In genomic region chr9:66691683-66692305, GRCm38 (mm10) we compare ENCODE assay signal across 12 mouse cellular contexts. TPM values are rescaled to one million over a fixed set of nuclear protein-coding genes. Genes with fewer than 3 reads are reported as not detected.
DNase-seq lines count a peak whose midpoint lies in the region; ATAC-seq and TF ChIP-seq lines count a peak whose summit lies in the region.
"Had no signal": no experiment of that assay in that cellular context is flagged by ENCODE, and none has a peak within 500 bp of the region (broad histone marks: within the 10 kb centered on the region; RNA-seq: fewer than 3 reads in every experiment).

No protein-coding gene starts in this region.

- H3K4me3 ChIP-seq in gastrocnemius, adult 2 months: no peak overlapping the region
- H3K4me3 ChIP-seq in liver, postnatal 0 days (ENCODE audit: low read depth, low read length): no peak overlapping the region
- no peak overlapping the region for H3K4me3 ChIP-seq in liver, embryonic 12.5 days
- no peak overlapping the region for H3K4me3 ChIP-seq in MEL (ENCODE audit: control insufficient read depth in 1 of 2, insufficient read depth in 1 of 2, low read depth in 2 of 2, low read length in 2 of 2)
- no peak overlapping the region for H3K4me3 ChIP-seq in stomach, postnatal 0 days (ENCODE audit: low read depth, low read length)
- H3K4me3 ChIP-seq: hindbrain, embryonic 10.5 days had no signal

- DNase-seq in gastrocnemius, adult 2 months: no peak
- DNase-seq in gastrocnemius, postnatal 36 days: no peak
- DNase-seq in liver, postnatal 0 days: no peak
- peak; percentile 37 for DNase-seq in MEL (ENCODE audit: low read depth, low spot score)
- no peak for DNase-seq in stomach, postnatal 0 days (ENCODE audit: low spot score)
- no peak for DNase-seq in adrenal gland, adult 8-10 months
- DNase-seq in spleen, adult 18-20 months: no peak
- DNase-seq: layer of hippocampus, adult 9-11 months; lung, postnatal 14 days had no signal

- no peak for TF ChIP-seq POLR2A in MEL (IDR thresholded peaks at IDR 0.05; ENCODE audit: control insufficient read depth in 1 of 2, insufficient read depth in 1 of 2, low read depth in 1 of 2, low read length in 2 of 2, poor library complexity in 1 of 2)

- H3K79me2 ChIP-seq in MEL (ENCODE audit: control insufficient read depth, insufficient read depth, low read length, poor library complexity): no peaks in the 10 kb centered on the region

- TF ChIP-seq CTCF in gastrocnemius, adult 2 months (IDR thresholded peaks at IDR 0.05): peak; percentile 41
- peak; percentile 42 for TF ChIP-seq CTCF in liver, postnatal 0 days (IDR thresholded peaks at IDR 0.05; ENCODE audit: low read depth)
- TF ChIP-seq CTCF in MEL (IDR thresholded peaks at IDR 0.05 in 2 of 3, conservative IDR thresholded peaks at IDR 0.05 in 1 of 3; ENCODE audit: control insufficient read depth in 1 of 3, insufficient read depth in 1 of 3, low read depth in 2 of 3, low read length in 3 of 3, poor library complexity in 1 of 3, severe bottlenecking in 1 of 3): peak in 2 of 3 experiments; percentile 5 to 66; a peak in 3 of 6 replicates
- TF ChIP-seq CTCF in stomach, postnatal 0 days (IDR thresholded peaks at IDR 0.05; ENCODE audit: low read depth): peak; percentile 61

- ATAC-seq in liver, postnatal 0 days: no peak
- ATAC-seq in liver, embryonic 12.5 days: no peak
- 0 out of 2 replicates have a peak, but pooled peaks have one; percentile 59 for ATAC-seq in stomach, postnatal 0 days (ENCODE audit: low FRiP score, low TSS enrichment)

- H3K36me3 ChIP-seq in liver, postnatal 0 days (replicated peaks; ENCODE audit: insufficient read depth, low read length): no peaks in the 10 kb centered on the region
- no peaks in the 10 kb centered on the region for H3K36me3 ChIP-seq in liver, embryonic 12.5 days
- no peaks in the 10 kb centered on the region for H3K36me3 ChIP-seq in MEL (ENCODE audit: control insufficient read depth in 1 of 2, insufficient read depth in 2 of 2, low read length in 2 of 2)
- H3K36me3 ChIP-seq in stomach, postnatal 0 days (ENCODE audit: control insufficient read depth, insufficient read depth, low read length): no peaks in the 10 kb centered on the region
- H3K36me3 ChIP-seq: hindbrain, embryonic 10.5 days had no signal

- peak; percentile 63 for TF ChIP-seq RAD21 in MEL (IDR thresholded peaks at IDR 0.05; ENCODE audit: low read depth, low read length)

- WGBS in liver, postnatal 0 days (ENCODE audit: insufficient replicate concordance): 79% methylated on average over 4 of the region's 4 CpGs
- WGBS in liver, embryonic 12.5 days (ENCODE audit: insufficient replicate concordance): 68% methylated on average over 4 of the region's 4 CpGs
- WGBS in stomach, postnatal 0 days: 83% methylated on average over 4 of the region's 4 CpGs

- no peak overlapping the region for H3K4me2 ChIP-seq in liver, postnatal 0 days (ENCODE audit: low read depth, low read length)
- H3K4me2 ChIP-seq in liver, embryonic 12.5 days: no peak overlapping the region
- H3K4me2 ChIP-seq in stomach, postnatal 0 days (replicated peaks; ENCODE audit: low read depth): no peak overlapping the region

- no peak overlapping the region for H3K27ac ChIP-seq in gastrocnemius, adult 2 months
- H3K27ac ChIP-seq in liver, postnatal 0 days (ENCODE audit: low read depth): no peak overlapping the region
- no peak overlapping the region for H3K27ac ChIP-seq in liver, embryonic 12.5 days
- no peak overlapping the region for H3K27ac ChIP-seq in MEL (ENCODE audit: control insufficient read depth, low read depth, low read length)
- H3K27ac ChIP-seq in stomach, postnatal 0 days (replicated peaks): no peak overlapping the region
- H3K27ac ChIP-seq: hindbrain, embryonic 10.5 days had no signal

- H3K27me3 ChIP-seq in liver, postnatal 0 days (ENCODE audit: insufficient read depth, low read length): no peaks in the 10 kb centered on the region
- no peaks in the 10 kb centered on the region; the same call in 1 of the 2 replicates for H3K27me3 ChIP-seq in liver, embryonic 12.5 days (replicated peaks)
- peaks cover 2 to 7% of the 10 kb centered on the region in 2 experiments; a peak in 2 of 4 replicates for H3K27me3 ChIP-seq in MEL (ENCODE audit: control insufficient read depth in 1 of 2, insufficient read depth in 2 of 2, low read length in 2 of 2)
- H3K27me3 ChIP-seq in stomach, postnatal 0 days (ENCODE audit: control insufficient read depth, insufficient read depth, low read length): no peaks in the 10 kb centered on the region

- TF ChIP-seq EP300 in liver, postnatal 0 days (IDR thresholded peaks at IDR 0.05; ENCODE audit: low read depth): no peak
- no peak for TF ChIP-seq EP300 in MEL (IDR thresholded peaks at IDR 0.05; ENCODE audit: low read depth in 1 of 2, low read length in 2 of 2)
- no peak for TF ChIP-seq EP300 in stomach, postnatal 0 days (optimal IDR thresholded peaks at IDR 0.05)

- 0 out of 2 replicates have a peak, but pooled peaks cover 2% of the 10 kb centered on the region for H3K4me1 ChIP-seq in liver, postnatal 0 days (ENCODE audit: insufficient read depth)
- no peaks in the 10 kb centered on the region for H3K4me1 ChIP-seq in liver, embryonic 12.5 days
- H3K4me1 ChIP-seq in MEL (ENCODE audit: control insufficient read depth in 1 of 2, insufficient read depth in 2 of 2, low read length in 2 of 2): no peaks in the 10 kb centered on the region
- no peaks in the 10 kb centered on the region for H3K4me1 ChIP-seq in stomach, postnatal 0 days (replicated peaks; ENCODE audit: control insufficient read depth, insufficient read depth)
- H3K4me1 ChIP-seq: hindbrain, embryonic 10.5 days had no signal

- intact Hi-C loops in gastrocnemius, adult 2 months (cut with DNase I): loop anchor here (5.0 kb wide), 1 partner anchor 44 kb away; no protein-coding TSS in a partner anchor
- intact Hi-C loops in gastrocnemius, postnatal 36 days (cut with DNase I): loop anchor here (5.0 kb wide), 1 partner anchor 34 kb away; no protein-coding TSS in a partner anchor

- H3K9ac ChIP-seq in liver, postnatal 0 days (replicated peaks): no peak overlapping the region
- H3K9ac ChIP-seq in liver, embryonic 12.5 days: no peak overlapping the region
- no peak overlapping the region for H3K9ac ChIP-seq in MEL (ENCODE audit: control insufficient read depth, low read depth, low read length, poor library complexity, severe bottlenecking)
- no peak overlapping the region for H3K9ac ChIP-seq in stomach, postnatal 0 days (ENCODE audit: low read length)

- H3K9me3 ChIP-seq in liver, postnatal 0 days (ENCODE audit: low read length): no peaks in the 10 kb centered on the region
- H3K9me3 ChIP-seq in liver, embryonic 12.5 days (replicated peaks): no peaks in the 10 kb centered on the region
- no peaks in the 10 kb centered on the region for H3K9me3 ChIP-seq in MEL (replicated peaks; ENCODE audit: insufficient read depth, low read length)
- no peaks in the 10 kb centered on the region for H3K9me3 ChIP-seq in stomach, postnatal 0 days (ENCODE audit: control insufficient read depth, low read length)
- H3K9me3 ChIP-seq: hindbrain, embryonic 10.5 days had no signal

TF ChIP-seq in MEL, 35 proteins besides CTCF, POLR2A, EP300 and RAD21:
- TF ChIP-seq SIN3A (IDR thresholded peaks at IDR 0.05; ENCODE audit: low read length) (no peak), SMC3 (IDR thresholded peaks at IDR 0.05; ENCODE audit: low read depth, low read length) (peak; percentile 90), ZC3H11A (IDR thresholded peaks at IDR 0.05; ENCODE audit: low read depth, low read length) (peak; percentile 42; the same call in 1 of the 2 replicates)

RNA-seq across cellular contexts. Expression of gene Car12, which starts 21.7 kb away (rescaled TPM):
- total RNA-seq in gastrocnemius, adult 2 months (2021): under 1 TPM; 0.10 to 0.14 TPM
- under 1 TPM; 0.13 to 0.27 TPM for total RNA-seq in gastrocnemius, postnatal 36 days (2021)
- polyA plus RNA-seq in liver, postnatal 0 days (2015; fragmentation: Nextera tagmentation; extraction: Ambion mirVana): 0.05 and 0.12 TPM in 2 replicates
- 0.29 and 0.45 TPM in 2 replicates for polyA plus RNA-seq in liver, embryonic 12.5 days (2016; fragmentation: Nextera tagmentation; extraction: Ambion mirVana)
- 0.77 and 1.1 TPM in 2 replicates for total RNA-seq in MEL (2012; rRNA removed)
- 1 to 10 TPM in 1 of 2 experiments, not detected in 1; 1.8 TPM for polyA plus RNA-seq in MEL (2012; ENCODE audit: insufficient read depth in 1 of 2, insufficient read length in 2 of 2, low read depth in 1 of 2, low replicate concordance in 2 of 2, missing spikeins in 1 of 2)
- 11.1 and 11.3 TPM in 2 replicates for polyA plus RNA-seq in stomach, postnatal 0 days (2015; fragmentation: Nextera tagmentation; extraction: Ambion mirVana)
- total RNA-seq in adrenal gland, adult 8-10 months (2022): 1 to 10 TPM in 1 of 4 experiments, under 1 TPM in 3; 0.31 to 1.5 (median 0.65) TPM
- total RNA-seq: heart, adult 8-10 months had no signal
